ENCODE assay signal across 25 mouse cellular contexts in the genomic region with DNA sequence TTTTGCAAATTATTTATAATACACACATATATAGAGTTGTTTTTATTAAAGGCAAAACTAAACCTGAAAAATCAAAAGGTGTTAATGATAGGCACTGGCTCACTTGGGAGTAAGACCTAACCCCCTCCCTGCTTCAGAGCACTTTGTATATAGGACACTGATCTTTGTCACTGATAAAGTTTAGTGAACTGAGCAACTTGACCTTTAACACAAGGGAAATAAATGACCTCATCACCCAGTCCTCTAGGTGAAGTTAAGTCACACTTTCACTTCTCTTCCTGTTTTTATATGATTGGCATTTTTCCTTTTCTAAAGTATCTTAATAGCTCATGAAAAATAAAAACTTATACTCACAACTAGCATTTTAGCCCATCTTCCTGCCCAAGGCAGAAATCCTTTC.
"Had no signal": no experiment of that assay in that cellular context is flagged by ENCODE, and none has a peak within 500 bp of the region (broad histone marks: within the 10 kb centered on the region; RNA-seq: fewer than 3 reads in every experiment).

No protein-coding gene starts in this region.

- H3K9me3 ChIP-seq: heart, embryonic 13.5 days; heart, embryonic 15.5 days; hindbrain, embryonic 13.5 days; hindbrain, embryonic 15.5 days; kidney, embryonic 15.5 days; limb, embryonic 13.5 days; limb, embryonic 15.5 days had no signal

- ATAC-seq: hindbrain, postnatal 0 days; intestine, embryonic 16.5 days had no signal

- H3K4me3 ChIP-seq: heart, adult 2 months; heart, embryonic 13.5 days; heart, embryonic 15.5 days; hindbrain, embryonic 13.5 days; hindbrain, embryonic 15.5 days; kidney, embryonic 15.5 days; limb, embryonic 13.5 days; limb, embryonic 15.5 days had no signal

- DNase-seq: gastrocnemius, postnatal 14 days; gastrocnemius, postnatal 36 days; heart, adult 11 months; heart, adult 2 months; heart, postnatal 14 days; heart, postnatal 36 days; kidney, adult 11 months; kidney, adult 2 months; kidney, adult 9 months; kidney, postnatal 14 days; kidney, postnatal 36 days; layer of hippocampus, adult 9-11 months; layer of hippocampus, postnatal 36 days; left cerebral cortex, postnatal 4 days had no signal

- H3K27me3 ChIP-seq: heart, embryonic 13.5 days; heart, embryonic 15.5 days; hindbrain, embryonic 13.5 days; hindbrain, embryonic 15.5 days; kidney, embryonic 15.5 days; limb, embryonic 13.5 days; limb, embryonic 15.5 days had no signal

- H3K4me1 ChIP-seq: heart, embryonic 15.5 days; limb, embryonic 13.5 days; limb, embryonic 15.5 days had no signal

- H3K9ac ChIP-seq: heart, embryonic 13.5 days; heart, embryonic 15.5 days; hindbrain, embryonic 13.5 days; hindbrain, embryonic 15.5 days; kidney, embryonic 15.5 days; limb, embryonic 13.5 days; limb, embryonic 15.5 days had no signal

- H3K27ac ChIP-seq: heart, adult 2 months; heart, embryonic 13.5 days; heart, embryonic 15.5 days; hindbrain, embryonic 13.5 days; hindbrain, embryonic 15.5 days; hindbrain, postnatal 0 days; kidney, embryonic 15.5 days; kidney, postnatal 0 days; limb, embryonic 13.5 days; limb, embryonic 15.5 days had no signal

- H3K4me2 ChIP-seq: heart, embryonic 11.5 days; heart, embryonic 13.5 days; heart, embryonic 15.5 days; hindbrain, embryonic 13.5 days; hindbrain, embryonic 15.5 days; kidney, embryonic 15.5 days; limb, embryonic 13.5 days; limb, embryonic 15.5 days had no signal
